Mouse (Mus musculus) large intestine, adult 2 months (tissue): ENCODE measurements at regions not wholly inside any gene's neighbourhood (a gene's known extent, or its start where the extent isn't known, plus 50 kb on each side); places are given as distances from the start of the nearest gene placed in this dataset.

ENCODE experiments used
- DNase-seq: peaks from one replicate; pipeline ENCODE4 v3.0.0-alpha.2; 2012; ENCODE audit warnings: low read depth, low spot score
- WGBS: fragments of 180-500 bp; shearing (Covaris S2); methylation state at CpG from one replicate; pipeline ENCODE4 v1.1.7; 2018; 5-methylcytosine and 5-hydroxymethylcytosine counted together

GRCm38 (mm10) chr6:147686927-147687326, 211.3 kb downstream of the Ccdc91 start:
- DNase-seq, result no peak
- 68% methylated on average over 6 of the region's 6 CpGs for WGBS

- 97% methylated on average over 1 of the region's 1 CpGs for WGBS
- DNase-seq, result no peak
Measured at GRCm38 (mm10) chr6:147698255-147698654, 222.6 kb downstream of the Ccdc91 start.

GRCm38 (mm10) chr6:147699449-147699848, 223.8 kb downstream of the Ccdc91 start:
- 82% methylated on average over 3 of the region's 3 CpGs for WGBS
- no peak for DNase-seq

- no peak for DNase-seq
- whole genome bisulfite sequencing, result 61% methylated on average over 2 of the region's 2 CpGs
Measured at GRCm38 (mm10) chr6:147700629-147701028, 225.0 kb downstream of the Ccdc91 start.

GRCm38 (mm10) chr6:147701956-147702355, 226.3 kb downstream of the Ccdc91 start:
- 74% methylated on average over 5 of the region's 5 CpGs for WGBS
- no peak for DNase-seq

GRCm38 (mm10) chr6:147704297-147704696, 228.7 kb downstream of the Ccdc91 start:
- no peak for DNase-seq
- WGBS, result 80% methylated on average over 5 of the region's 5 CpGs

GRCm38 (mm10) chr6:147705936-147706335, 230.3 kb downstream of the Ccdc91 start:
- WGBS, result 57% methylated on average over 3 of the region's 3 CpGs
- DNase-seq, result no peak

GRCm38 (mm10) chr6:147706741-147707140, 231.1 kb downstream of the Ccdc91 start:
- no peak for DNase-seq
- WGBS, result 54% methylated on average over 2 of the region's 2 CpGs

GRCm38 (mm10) chr6:147718052-147718712, 242.6 kb downstream of the Ccdc91 start:
- 34% methylated on average over 8 of the region's 8 CpGs for WGBS
- no peak for DNase-seq

- WGBS, result 75% methylated on average over 10 of the region's 10 CpGs
Measured at GRCm38 (mm10) chr6:147718713-147719490, 243.3 kb downstream of the Ccdc91 start.

GRCm38 (mm10) chr6:147719539-147719938, 243.9 kb downstream of the Ccdc91 start:
- 62% methylated on average over 8 of the region's 8 CpGs for WGBS
- DNase-seq, result no peak

More at GRCm38 (mm10) chr6:147718713-147719490, 243.3 kb downstream of the Ccdc91 start:
- no peak for DNase-seq

GRCm38 (mm10) chr6:147723336-147723735, 247.7 kb downstream of the Ccdc91 start:
- WGBS, result 95% methylated on average over 5 of the region's 5 CpGs
- no peak for DNase-seq

- no peak for DNase-seq
- WGBS, result 84% methylated on average over 4 of the region's 4 CpGs
Measured at GRCm38 (mm10) chr6:147726987-147727386, 251.4 kb downstream of the Ccdc91 start.

- DNase-seq, result no peak
- WGBS, result 85% methylated on average over 6 of the region's 6 CpGs
Measured at GRCm38 (mm10) chr6:147727644-147728533, 252.3 kb downstream of the Ccdc91 start.

GRCm38 (mm10) chr6:147729721-147730120, 254.1 kb downstream of the Ccdc91 start:
- no peak for DNase-seq

- WGBS, result 87% methylated on average over 5 of the region's 5 CpGs
- DNase-seq, result no peak
Measured at GRCm38 (mm10) chr6:147738621-147739325, 263.1 kb downstream of the Ccdc91 start.

- no peak for DNase-seq
- 75% methylated on average over 7 of the region's 7 CpGs for WGBS
Measured at GRCm38 (mm10) chr6:147741446-147741845, 265.8 kb downstream of the Ccdc91 start.

- no peak for DNase-seq
- 69% methylated on average over 3 of the region's 3 CpGs for WGBS
Measured at GRCm38 (mm10) chr6:147744081-147744480, 268.5 kb downstream of the Ccdc91 start.

GRCm38 (mm10) chr6:147745690-147746089, 270.1 kb downstream of the Ccdc91 start:
- DNase-seq, result no peak
- WGBS, result 41% methylated on average over 2 of the region's 2 CpGs

GRCm38 (mm10) chr6:147747945-147748344, 272.3 kb downstream of the Ccdc91 start:
- DNase-seq, result no peak
